Mouse (Mus musculus) adrenal gland, adult 2 months (tissue): ENCODE data around the gene Sptbn4. TPM values are rescaled to one million over a fixed set of nuclear protein-coding genes. Genes with fewer than 3 reads are reported as not detected.

ENCODE experiments used
- DNase-seq: peaks from one replicate; pipeline ENCODE4 v3.0.0; 2021
- polyA plus RNA-seq: library from polyadenylated mRNA; depleted of rRNA; stranded (reverse); fragments of >200 nt; gene quantifications from 2 replicates; pipeline ENCODE4 v1.2.3, GENCODE M21; 2012
- total RNA-seq, 2 experiments: library from RNA; stranded (reverse); gene quantifications; 2 replicates each; pipeline ENCODE4 v1.2.3; 2021

Gene Sptbn4
- total and polyA plus RNA-seq, 3 experiments: 0.84 to 1.9 (median 1.5) TPM

GRCm38 (mm10) chr7:27384134-27384533, 63.4 kb downstream of the Sptbn4 start:
- DNase-seq: no peak

- no peak for DNase-seq
These were observed 64.3 kb downstream of the Sptbn4 start for GRCm38 (mm10) chr7:27383233-27383632.

- DNase-seq: no peak
These were observed 65.9 kb downstream of the Sptbn4 start for GRCm38 (mm10) chr7:27381560-27381959.

- DNase-seq: no peak
These were observed 66.5 kb downstream of the Sptbn4 start for GRCm38 (mm10) chr7:27381009-27381408.

GRCm38 (mm10) chr7:27379836-27380235, 67.7 kb downstream of the Sptbn4 start:
- no peak for DNase-seq

- DNase-seq: no peak
These were observed 69.1 kb downstream of the Sptbn4 start for GRCm38 (mm10) chr7:27378431-27378830.

- no peak for DNase-seq
These were observed 72.2 kb downstream of the Sptbn4 start for GRCm38 (mm10) chr7:27375274-27375673.

- DNase-seq: peak; percentile 22
These were observed 75.6 kb downstream of the Sptbn4 start for GRCm38 (mm10) chr7:27371715-27372462.

GRCm38 (mm10) chr7:27369111-27369510, 78.4 kb downstream of the Sptbn4 start:
- DNase-seq: no peak

- DNase-seq: no peak
These were observed 79.5 kb downstream of the Sptbn4 start for GRCm38 (mm10) chr7:27367976-27368375.

- no peak for DNase-seq
These were observed 81.2 kb downstream of the Sptbn4 start for GRCm38 (mm10) chr7:27366082-27366844.

GRCm38 (mm10) chr7:27364379-27364778, 83.1 kb downstream of the Sptbn4 start:
- DNase-seq: no peak

GRCm38 (mm10) chr7:27361283-27361946, 86.1 kb downstream of the Sptbn4 start:
- DNase-seq: peak; percentile 99

- DNase-seq: no peak
These were observed 86.7 kb downstream of the Sptbn4 start for GRCm38 (mm10) chr7:27360749-27361148.

GRCm38 (mm10) chr7:27359706-27360358, 87.7 kb downstream of the Sptbn4 start:
- DNase-seq: no peak

- no peak for DNase-seq
These were observed 88.3 kb downstream of the Sptbn4 start for GRCm38 (mm10) chr7:27359162-27359561.

GRCm38 (mm10) chr7:27357595-27357978, 89.9 kb downstream of the Sptbn4 start:
- DNase-seq: no peak

- DNase-seq: peak; percentile 41
These were observed 90.5 kb downstream of the Sptbn4 start, which contains the start of gene Gm20479 for GRCm38 (mm10) chr7:27356861-27357594. Gm20479 (minus strand) TSS chr7:27357419.

GRCm38 (mm10) chr7:27356248-27356647, 91.2 kb downstream of the Sptbn4 start:
- DNase-seq: peak; percentile 60

GRCm38 (mm10) chr7:27355745-27356240, 91.7 kb downstream of the Sptbn4 start, which contains the start of gene Shkbp1:
Shkbp1 (minus strand) TSS chr7:27356019.
- peak; percentile 94 for DNase-seq

- DNase-seq: no peak
These were observed 92.2 kb downstream of the Sptbn4 start for GRCm38 (mm10) chr7:27355261-27355660.
